Mouse (Mus musculus): ENCODE measurements around the gene Rdh5. TPM values are rescaled to one million over a fixed set of nuclear protein-coding genes. Genes with fewer than 3 reads are reported as not detected.

Rdh5 gene
- polyA plus RNA-seq, 1 experiment from 2014 or later = 15.5 TPM

Other genes starting within 250 kb of the Rdh5 start
- 11.1 and 14.4 TPM in 2 replicates for gene Suox, start 248.8 kb downstream of the Rdh5 start, polyA plus RNA-seq (2014; fragmentation: Nextera tagmentation; extraction: Ambion mirVana)
- gene Rab5b, start 226.6 kb downstream of the Rdh5 start, polyA plus RNA-seq (2014; fragmentation: Nextera tagmentation; extraction: Ambion mirVana) = 74.7 and 75.4 TPM in 2 replicates
- 14.0 and 14.6 TPM in 2 replicates for gene Pmel, start 218.7 kb downstream of the Rdh5 start, polyA plus RNA-seq (2014; fragmentation: Nextera tagmentation; extraction: Ambion mirVana)
- 99.2 and 105 TPM in 2 replicates for gene Cdk2, start 217.9 kb downstream of the Rdh5 start, polyA plus RNA-seq (2014; fragmentation: Nextera tagmentation; extraction: Ambion mirVana)
- gene Dgka, start 178.0 kb downstream of the Rdh5 start, polyA plus RNA-seq (2014; fragmentation: Nextera tagmentation; extraction: Ambion mirVana) = 16.7 and 17.0 TPM in 2 replicates
- gene Pym1, start 175.0 kb downstream of the Rdh5 start, polyA plus RNA-seq (2014; fragmentation: Nextera tagmentation; extraction: Ambion mirVana) = 27.1 and 34.7 TPM in 2 replicates
- gene Mmp19, start 132.0 kb downstream of the Rdh5 start, polyA plus RNA-seq (2014; fragmentation: Nextera tagmentation; extraction: Ambion mirVana) = 1.4 and 1.8 TPM in 2 replicates
- 42.7 and 47.9 TPM in 2 replicates for gene Dnajc14, start 118.8 kb downstream of the Rdh5 start, polyA plus RNA-seq (2014; fragmentation: Nextera tagmentation; extraction: Ambion mirVana)
- 13.7 and 14.9 TPM in 2 replicates for gene Tmem198b, start 118.5 kb downstream of the Rdh5 start, polyA plus RNA-seq (2014; fragmentation: Nextera tagmentation; extraction: Ambion mirVana)
- 185 and 194 TPM in 2 replicates for gene Sarnp, start 105.6 kb downstream of the Rdh5 start, polyA plus RNA-seq (2014; fragmentation: Nextera tagmentation; extraction: Ambion mirVana)
- gene Ormdl2, start 101.2 kb downstream of the Rdh5 start, polyA plus RNA-seq (2014; fragmentation: Nextera tagmentation; extraction: Ambion mirVana) = 49.0 and 49.5 TPM in 2 replicates
- gene Gdf11, start 31.2 kb downstream of the Rdh5 start, polyA plus RNA-seq (2014; fragmentation: Nextera tagmentation; extraction: Ambion mirVana) = 4.7 and 5.0 TPM in 2 replicates
- 916 and 959 TPM in 2 replicates for gene Cd63, start 21.9 kb downstream of the Rdh5 start, polyA plus RNA-seq (2014; fragmentation: Nextera tagmentation; extraction: Ambion mirVana)
- 242 and 248 TPM in 2 replicates for gene Bloc1s1, start 1.1 kb upstream of the Rdh5 start, polyA plus RNA-seq (2014; fragmentation: Nextera tagmentation; extraction: Ambion mirVana)
- 23.5 and 30.2 TPM in 2 replicates for gene Itga7, start 10.9 kb upstream of the Rdh5 start, polyA plus RNA-seq (2014; fragmentation: Nextera tagmentation; extraction: Ambion mirVana)
- not detected in 2 replicates for gene Mettl7b, start 38.1 kb upstream of the Rdh5 start, polyA plus RNA-seq (2014; fragmentation: Nextera tagmentation; extraction: Ambion mirVana)
- gene Olfr9, start 66.5 kb upstream of the Rdh5 start, polyA plus RNA-seq (2014; fragmentation: Nextera tagmentation; extraction: Ambion mirVana) = not detected in 2 replicates
- not detected in 2 replicates for gene Olfr763, start 87.9 kb upstream of the Rdh5 start, polyA plus RNA-seq (2014; fragmentation: Nextera tagmentation; extraction: Ambion mirVana)
- gene Olfr764-ps1, start 117.0 kb upstream of the Rdh5 start, polyA plus RNA-seq (2014; fragmentation: Nextera tagmentation; extraction: Ambion mirVana) = not detected in 2 replicates
- gene Olfr765, start 127.1 kb upstream of the Rdh5 start, polyA plus RNA-seq (2014; fragmentation: Nextera tagmentation; extraction: Ambion mirVana) = not detected in 2 replicates
- not detected in 2 replicates for gene Olfr766-ps1, start 146.1 kb upstream of the Rdh5 start, polyA plus RNA-seq (2014; fragmentation: Nextera tagmentation; extraction: Ambion mirVana)
- gene Olfr767, start 160.0 kb upstream of the Rdh5 start, polyA plus RNA-seq (2014; fragmentation: Nextera tagmentation; extraction: Ambion mirVana) = not detected in 2 replicates
- gene Olfr768, start 176.5 kb upstream of the Rdh5 start, polyA plus RNA-seq (2014; fragmentation: Nextera tagmentation; extraction: Ambion mirVana) = not detected in 2 replicates
- gene Olfr769, start 195.0 kb upstream of the Rdh5 start, polyA plus RNA-seq (2014; fragmentation: Nextera tagmentation; extraction: Ambion mirVana) = 0.04 and 0.12 TPM in 2 replicates
- not detected in 2 replicates for gene Olfr770, start 216.1 kb upstream of the Rdh5 start, polyA plus RNA-seq (2014; fragmentation: Nextera tagmentation; extraction: Ambion mirVana)
- gene Olfr771, start 241.9 kb upstream of the Rdh5 start, polyA plus RNA-seq (2014; fragmentation: Nextera tagmentation; extraction: Ambion mirVana) = not detected in 2 replicates

All from embryonic facial prominence, embryonic 14.5 days (tissue).